Mouse (Mus musculus) midbrain, embryonic 11.5 days (tissue): ENCODE measurements around the gene Dgat2. TPM values are rescaled to one million over a fixed set of nuclear protein-coding genes. Genes with fewer than 3 reads are reported as not detected.

Experiments used
- ATAC-seq: fragments of 200-750 bp; cut with Nextera tagmentation; 2 replicates; pipeline ENCODE4 v1.8.0; 2017; ENCODE audit warnings: moderate TSS enrichment, moderate library complexity; ENCODE audit not compliant: low FRiP score
- DNase-seq: peaks from one replicate; pipeline ENCODE4 v3.0.0; 2015; ENCODE audit warnings: low spot score; ENCODE audit errors: missing footprints
- H3K27ac ChIP-seq: fragments of 300-500 bp; sonication (generic); 2 replicates; pipeline ENCODE4 v1.5.1; 2014; ENCODE audit warnings: low read depth, low read length
- H3K27me3 ChIP-seq: fragments of 300-500 bp; sonication (generic); 2 replicates; pipeline ENCODE4 v1.6.1; 2014; ENCODE audit warnings: mild to moderate bottlenecking, low read length, moderate library complexity, mixed read lengths; ENCODE audit not compliant: control insufficient read depth, insufficient read depth
- H3K36me3 ChIP-seq: fragments of 300-500 bp; sonication (generic); 2 replicates; pipeline ENCODE4 v1.6.1; 2014; ENCODE audit warnings: mild to moderate bottlenecking, low read length, moderate library complexity, mixed read lengths; ENCODE audit not compliant: control insufficient read depth, insufficient read depth
- H3K4me1 ChIP-seq: fragments of 300-500 bp; sonication (generic); 2 replicates; pipeline ENCODE4 v1.6.1; 2014; ENCODE audit warnings: low read length; ENCODE audit not compliant: control insufficient read depth, insufficient read depth
- H3K4me2 ChIP-seq: fragments of 300-500 bp; sonication (generic); 2 replicates; pipeline ENCODE4 v1.6.1; 2014; ENCODE audit warnings: mild to moderate bottlenecking, moderate library complexity
- H3K4me3 ChIP-seq: fragments of 300-500 bp; sonication (generic); 2 replicates; pipeline ENCODE4 v1.5.1; 2014; ENCODE audit warnings: low read depth, low read length
- H3K9ac ChIP-seq: fragments of 300-500 bp; sonication (generic); 2 replicates; pipeline ENCODE4 v1.6.1; 2014; ENCODE audit warnings: low read length
- H3K9me3 ChIP-seq: fragments of 300-500 bp; sonication (generic); 2 replicates; pipeline ENCODE4 v1.6.1; 2016; ENCODE audit warnings: low read length; ENCODE audit not compliant: control insufficient read depth
- WGBS: fragments of 180-500 bp; shearing (Covaris S2); extraction: QIAGEN DNeasy Blood & Tissue Kit; methylation state at CpG from one replicate; pipeline ENCODE4 v1.1.7; 2014; 5-methylcytosine and 5-hydroxymethylcytosine counted together
- polyA plus RNA-seq: library from polyadenylated mRNA; unstranded; fragments of >200 nt; fragmentation: Nextera tagmentation; extraction: Ambion mirVana; gene quantifications from 2 replicates; pipeline ENCODE4 v1.2.1, GENCODE M21; 2014

Dgat2 gene
- polyA plus RNA-seq, 1 experiment from 2014 or later, result 9.8 TPM

- H3K36me3 ChIP-seq, result no peaks in the 10 kb centered on the region
- H3K4me3 ChIP-seq, result no peak overlapping the region
- H3K27ac ChIP-seq, result no peak overlapping the region
- no peak for ATAC-seq
- WGBS, result 91% methylated on average over 8 of the region's 8 CpGs
- H3K9me3 ChIP-seq, result no peaks in the 10 kb centered on the region
- H3K27me3 ChIP-seq, result no peaks in the 10 kb centered on the region
- DNase-seq, result no peak
- peaks cover 10% of the 10 kb centered on the region for H3K4me1 ChIP-seq
- H3K9ac ChIP-seq, result no peak overlapping the region
- no peak overlapping the region for H3K4me2 ChIP-seq
Measured at GRCm38 (mm10) chr7:99152756-99153155, 29.8 kb downstream of the Dgat2 start.

GRCm38 (mm10) chr7:99151342-99151741 lies 31.2 kb downstream of the Dgat2 start:
- DNase-seq, result peak; percentile 99
- Histone ChIP-seq H3K27me3 (no peaks in the 10 kb centered on the region), H3K9me3 (no peaks in the 10 kb centered on the region), H3K4me2 (no peak overlapping the region), H3K9ac (no peak overlapping the region), H3K27ac (no peak overlapping the region), H3K36me3 (no peaks in the 10 kb centered on the region), H3K4me3 (no peak overlapping the region), H3K4me1 (peaks cover 10% of the 10 kb centered on the region)
- ATAC-seq, result peak; percentile 30; the same call in 1 of the 2 replicates
- 6% methylated on average over 7 of the region's 7 CpGs for WGBS

DNA sequence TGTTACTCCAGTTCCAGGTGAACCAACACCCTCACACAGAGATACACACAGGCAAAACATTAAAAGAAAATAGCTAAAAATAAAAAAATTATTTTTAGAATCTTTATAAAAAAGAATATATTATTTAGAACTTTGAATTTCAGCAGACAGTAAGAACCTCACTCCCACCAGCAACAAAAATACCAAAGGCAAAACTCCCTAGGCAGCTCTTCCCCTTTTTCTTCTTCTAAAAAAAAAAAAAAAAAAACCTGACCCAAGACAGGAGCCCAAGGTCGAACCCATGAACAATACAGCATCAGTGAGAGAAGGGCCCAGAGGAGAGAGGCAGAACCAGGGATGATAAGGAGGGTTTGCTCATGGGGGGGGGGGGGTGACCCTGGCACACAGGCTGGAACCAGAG lies 33.5 kb downstream of the Dgat2 start:
- WGBS, result 65% methylated on average over 1 of the region's 1 CpGs
- Histone ChIP-seq H3K27me3 (no peaks in the 10 kb centered on the region), H3K4me3 (no peak overlapping the region), H3K36me3 (no peaks in the 10 kb centered on the region), H3K9ac (no peak overlapping the region), H3K4me2 (no peak overlapping the region), H3K9me3 (no peaks in the 10 kb centered on the region), H3K4me1 (no peaks in the 10 kb centered on the region), H3K27ac (no peak overlapping the region)
- DNase-seq, result no peak
- no peak for ATAC-seq

GRCm38 (mm10) chr7:99147494-99147893 lies 35.0 kb downstream of the Dgat2 start:
- H3K27ac ChIP-seq, result no peak overlapping the region
- ATAC-seq, result no peak
- no peak overlapping the region for H3K9ac ChIP-seq
- no peaks in the 10 kb centered on the region for H3K36me3 ChIP-seq
- H3K27me3 ChIP-seq, result no peaks in the 10 kb centered on the region
- no peak overlapping the region for H3K4me2 ChIP-seq
- DNase-seq, result no peak
- no peaks in the 10 kb centered on the region for H3K9me3 ChIP-seq
- WGBS, result 87% methylated on average over 7 of the region's 7 CpGs
- no peaks in the 10 kb centered on the region for H3K4me1 ChIP-seq
- no peak overlapping the region for H3K4me3 ChIP-seq

DNA sequence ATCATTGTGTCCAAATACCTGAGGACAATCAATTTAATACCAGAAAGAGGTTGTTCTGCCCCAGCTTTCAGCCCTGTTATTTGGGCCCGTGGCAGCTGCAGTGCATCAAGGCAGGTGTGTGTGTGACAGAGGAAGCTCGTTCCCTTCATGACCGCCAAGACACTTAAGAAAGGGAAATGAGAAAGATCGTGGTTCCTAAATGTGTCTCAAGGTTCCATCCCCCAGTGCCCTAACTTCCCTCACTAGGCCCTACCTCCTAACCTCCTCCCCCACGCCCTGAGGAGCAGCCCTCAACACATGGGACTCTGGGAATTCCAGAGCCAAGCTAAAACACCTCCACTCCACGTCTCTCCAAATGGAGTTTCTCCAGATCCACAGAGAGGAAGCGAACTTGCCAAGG lies 35.6 kb downstream of the Dgat2 start:
- 82% methylated on average over 7 of the region's 7 CpGs for WGBS
- Histone ChIP-seq H3K4me1 (peaks cover under 1% of the 10 kb centered on the region; the same call in 1 of the 2 replicates), H3K9ac (no peak overlapping the region), H3K27ac (no peak overlapping the region), H3K4me3 (no peak overlapping the region), H3K36me3 (no peaks in the 10 kb centered on the region), H3K27me3 (no peaks in the 10 kb centered on the region), H3K9me3 (no peaks in the 10 kb centered on the region), H3K4me2 (no peak overlapping the region)
- DNase-seq, result no peak
- no peak for ATAC-seq

DNA sequence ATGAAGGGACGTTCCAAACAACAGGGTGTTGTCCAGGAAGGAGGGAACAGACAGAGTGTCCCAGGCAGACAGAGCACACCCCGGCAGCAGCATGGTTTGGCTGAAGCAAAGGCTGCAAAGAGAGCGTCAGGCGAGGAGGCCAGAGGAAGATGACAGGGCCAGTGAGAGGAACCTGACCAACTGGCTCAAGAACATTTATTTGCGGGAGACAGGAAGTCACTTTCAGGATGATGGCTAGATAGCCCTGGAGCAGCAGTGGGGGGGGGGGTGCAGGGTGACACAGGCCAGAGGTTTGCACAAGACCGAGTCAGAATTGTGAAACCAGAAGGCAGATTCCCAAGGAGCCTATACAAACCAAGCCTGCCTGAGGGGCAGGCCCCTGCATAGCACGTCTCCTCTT lies 36.5 kb downstream of the Dgat2 start:
- Histone ChIP-seq H3K9ac (no peak overlapping the region), H3K27ac (no peak overlapping the region), H3K36me3 (no peaks in the 10 kb centered on the region), H3K27me3 (no peaks in the 10 kb centered on the region), H3K9me3 (no peaks in the 10 kb centered on the region), H3K4me3 (no peak overlapping the region), H3K4me1 (peaks cover 5% of the 10 kb centered on the region; the same call in 1 of the 2 replicates), H3K4me2 (no peak overlapping the region)
- DNase-seq (no peak), ATAC-seq (no peak)
- WGBS, result 62% methylated on average over 7 of the region's 7 CpGs

GRCm38 (mm10) chr7:99144616-99145015 lies 37.9 kb downstream of the Dgat2 start:
- no peak overlapping the region for H3K9ac ChIP-seq
- 74% methylated on average over 11 of the region's 11 CpGs for WGBS
- DNase-seq, result no peak
- H3K4me3 ChIP-seq, result no peak overlapping the region
- H3K4me2 ChIP-seq, result no peak overlapping the region
- no peak overlapping the region for H3K27ac ChIP-seq
- no peak for ATAC-seq
- H3K36me3 ChIP-seq, result no peaks in the 10 kb centered on the region
- no peaks in the 10 kb centered on the region for H3K27me3 ChIP-seq
- no peaks in the 10 kb centered on the region for H3K9me3 ChIP-seq
- peaks cover 7% of the 10 kb centered on the region for H3K4me1 ChIP-seq

- 81% methylated on average over 3 of the region's 3 CpGs for WGBS
Measured at GRCm38 (mm10) chr7:99143244-99143643, 39.3 kb downstream of the Dgat2 start.

GRCm38 (mm10) chr7:99141919-99142606 lies 40.5 kb downstream of the Dgat2 start:
- Histone ChIP-seq H3K27ac (no peak overlapping the region), H3K27me3 (no peaks in the 10 kb centered on the region), H3K9me3 (no peaks in the 10 kb centered on the region), H3K4me3 (peak overlapping the region; percentile 92), H3K36me3 (no peaks in the 10 kb centered on the region), H3K4me2 (peak overlapping the region; percentile 72), H3K4me1 (peaks cover 12% of the 10 kb centered on the region), H3K9ac (no peak overlapping the region)
- 37% methylated on average over 12 of the region's 12 CpGs for WGBS
- no peak for ATAC-seq
- no peak for DNase-seq

More at GRCm38 (mm10) chr7:99143244-99143643, 39.3 kb downstream of the Dgat2 start:
- Histone ChIP-seq H3K4me3 (no peak overlapping the region), H3K36me3 (no peaks in the 10 kb centered on the region), H3K9me3 (no peaks in the 10 kb centered on the region), H3K4me2 (no peak overlapping the region), H3K9ac (no peak overlapping the region), H3K27ac (no peak overlapping the region), H3K4me1 (peaks cover 12% of the 10 kb centered on the region), H3K27me3 (no peaks in the 10 kb centered on the region)
- ATAC-seq (no peak), DNase-seq (no peak)
